Mouse (Mus musculus): Measurements from ENCODE around the gene 6820408C15Rik. TPM values are rescaled to one million over a fixed set of nuclear protein-coding genes. Genes with fewer than 3 reads are reported as not detected.

The 6820408C15Rik gene
- polyA plus RNA-seq (2012; rRNA removed), result not detected in 2 replicates

DNA sequence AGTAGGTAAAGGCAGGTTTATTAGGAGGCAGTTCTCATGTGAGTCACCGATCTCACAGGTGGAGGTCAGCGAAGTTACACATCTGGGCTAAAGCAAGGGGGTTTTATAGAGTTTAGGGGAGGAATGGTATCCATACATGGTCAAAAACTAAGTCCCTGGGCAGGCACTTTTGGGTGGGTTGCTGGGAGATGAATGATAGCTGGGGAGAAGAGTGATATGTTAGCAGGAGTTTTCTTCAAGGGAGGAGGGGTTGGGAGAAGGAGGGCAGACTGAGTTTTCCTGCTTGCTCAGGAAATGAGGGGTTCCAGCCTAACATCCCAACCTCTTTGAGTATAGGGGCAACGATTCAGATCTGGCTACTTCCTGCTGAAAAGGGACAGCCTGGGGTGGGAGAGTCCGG lies at the start of gene 6820408C15Rik:
Gene 6820408C15Rik (plus strand): TSS at position 301 of the 400 bp plus-strand sequence.
- peaks cover 16% of the 10 kb centered on the region for H3K27me3 ChIP-seq (ENCODE audit: control insufficient read depth, insufficient read depth, low read length)
- peak within 1 kb of the TSS; percentile 8; the same call in 1 of the 2 replicates for H3K27ac ChIP-seq (ENCODE audit: insufficient read depth, low read depth, low read length)
- WGBS, result 51% methylated on average over 4 of the region's 4 CpGs
- TF ChIP-seq CTCF (IDR thresholded peaks at IDR 0.05; ENCODE audit: extremely low read depth, insufficient read length, insufficient replicate concordance, low read depth, low read length) (no peak), POLR2A (IDR thresholded peaks at IDR 0.05; ENCODE audit: low read depth, low read length) (no peak)
- no peaks in the 10 kb centered on the region for H3K4me1 ChIP-seq (ENCODE audit: control insufficient read depth, insufficient read depth, insufficient read length, low read length)
- H3K4me3 ChIP-seq (ENCODE audit: low read depth, low read length), result peak within 1 kb of the TSS; percentile 73
- no peaks in the 10 kb centered on the region for H3K36me3 ChIP-seq (ENCODE audit: control insufficient read depth, insufficient read depth, low read length)

GRCm38 (mm10) chr2:152367917-152368316 lies 47.5 kb upstream of the 6820408C15Rik start:
- Histone ChIP-seq H3K4me1 (ENCODE audit: control insufficient read depth, insufficient read depth, insufficient read length, low read length) (peaks cover 3% of the 10 kb centered on the region; the same call in 1 of the 2 replicates), H3K27ac (ENCODE audit: insufficient read depth, low read depth, low read length) (no peak overlapping the region), H3K4me3 (ENCODE audit: low read depth, low read length) (no peak overlapping the region), H3K27me3 (ENCODE audit: control insufficient read depth, insufficient read depth, low read length) (no peaks in the 10 kb centered on the region), H3K36me3 (ENCODE audit: control insufficient read depth, insufficient read depth, low read length) (no peaks in the 10 kb centered on the region)
- WGBS, result 62% methylated on average over 5 of the region's 5 CpGs
- TF ChIP-seq POLR2A (IDR thresholded peaks at IDR 0.05; ENCODE audit: low read depth, low read length) (no peak), CTCF (IDR thresholded peaks at IDR 0.05; ENCODE audit: extremely low read depth, insufficient read length, insufficient replicate concordance, low read depth, low read length) (no peak)

GRCm38 (mm10) chr2:152368532-152369140 lies 46.8 kb upstream of the 6820408C15Rik start:
- H3K27me3 ChIP-seq (ENCODE audit: control insufficient read depth, insufficient read depth, low read length), result no peaks in the 10 kb centered on the region
- H3K4me1 ChIP-seq (ENCODE audit: control insufficient read depth, insufficient read depth, insufficient read length, low read length), result peaks cover 3% of the 10 kb centered on the region; the same call in 1 of the 2 replicates
- 31% methylated on average over 14 of the region's 14 CpGs for WGBS
- TF ChIP-seq POLR2A (IDR thresholded peaks at IDR 0.05; ENCODE audit: low read depth, low read length) (no peak), CTCF (IDR thresholded peaks at IDR 0.05; ENCODE audit: extremely low read depth, insufficient read length, insufficient replicate concordance, low read depth, low read length) (peak; percentile 96; the same call in 1 of the 2 replicates)
- H3K36me3 ChIP-seq (ENCODE audit: control insufficient read depth, insufficient read depth, low read length), result no peaks in the 10 kb centered on the region
- no peak overlapping the region for H3K4me3 ChIP-seq (ENCODE audit: low read depth, low read length)
- no peak overlapping the region for H3K27ac ChIP-seq (ENCODE audit: insufficient read depth, low read depth, low read length)

- 70% methylated on average over 7 of the region's 7 CpGs for WGBS
- Histone ChIP-seq H3K4me1 (ENCODE audit: control insufficient read depth, insufficient read depth, insufficient read length, low read length) (no peaks in the 10 kb centered on the region; the same call in 1 of the 2 replicates), H3K36me3 (ENCODE audit: control insufficient read depth, insufficient read depth, low read length) (no peaks in the 10 kb centered on the region), H3K27ac (ENCODE audit: insufficient read depth, low read depth, low read length) (no peak overlapping the region), H3K27me3 (ENCODE audit: control insufficient read depth, insufficient read depth, low read length) (peaks cover 14% of the 10 kb centered on the region), H3K4me3 (ENCODE audit: low read depth, low read length) (no peak overlapping the region)
- TF ChIP-seq POLR2A (IDR thresholded peaks at IDR 0.05; ENCODE audit: low read depth, low read length) (no peak), CTCF (IDR thresholded peaks at IDR 0.05; ENCODE audit: extremely low read depth, insufficient read length, insufficient replicate concordance, low read depth, low read length) (no peak)
Observed at GRCm38 (mm10) chr2:152372104-152372503, 43.3 kb upstream of the 6820408C15Rik start.

GRCm38 (mm10) chr2:152372661-152373060 lies 42.7 kb upstream of the 6820408C15Rik start:
- H3K4me1 ChIP-seq (ENCODE audit: control insufficient read depth, insufficient read depth, insufficient read length, low read length), result no peaks in the 10 kb centered on the region; the same call in 1 of the 2 replicates
- TF ChIP-seq CTCF (IDR thresholded peaks at IDR 0.05; ENCODE audit: extremely low read depth, insufficient read length, insufficient replicate concordance, low read depth, low read length) (no peak), POLR2A (IDR thresholded peaks at IDR 0.05; ENCODE audit: low read depth, low read length) (no peak)
- H3K27me3 ChIP-seq (ENCODE audit: control insufficient read depth, insufficient read depth, low read length), result peaks cover 14% of the 10 kb centered on the region
- H3K36me3 ChIP-seq (ENCODE audit: control insufficient read depth, insufficient read depth, low read length), result no peaks in the 10 kb centered on the region
- 38% methylated on average over 4 of the region's 4 CpGs for WGBS
- no peak overlapping the region for H3K4me3 ChIP-seq (ENCODE audit: low read depth, low read length)
- H3K27ac ChIP-seq (ENCODE audit: insufficient read depth, low read depth, low read length), result no peak overlapping the region

DNA sequence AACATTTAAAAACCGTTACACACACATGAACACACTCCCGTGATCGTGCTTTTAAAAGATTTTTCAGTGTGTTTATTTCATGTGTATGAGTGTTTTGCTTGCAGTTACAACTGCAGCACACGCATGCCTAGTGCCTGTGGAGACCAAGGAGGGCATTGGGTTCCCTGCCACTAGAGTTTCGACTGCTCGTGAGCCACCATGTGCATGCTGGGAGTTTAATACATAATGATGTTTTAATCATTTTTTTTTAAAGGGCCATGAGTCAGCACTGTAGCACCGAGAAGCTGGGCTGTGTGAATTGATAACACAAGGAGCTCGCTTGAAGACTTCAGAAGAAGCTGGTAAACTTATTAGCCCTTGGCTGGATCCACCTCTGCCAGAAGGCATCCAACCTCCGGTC lies 41.8 kb upstream of the 6820408C15Rik start:
- TF ChIP-seq POLR2A (IDR thresholded peaks at IDR 0.05; ENCODE audit: low read depth, low read length) (no peak), CTCF (IDR thresholded peaks at IDR 0.05; ENCODE audit: extremely low read depth, insufficient read length, insufficient replicate concordance, low read depth, low read length) (no peak)
- Histone ChIP-seq H3K36me3 (ENCODE audit: control insufficient read depth, insufficient read depth, low read length) (no peaks in the 10 kb centered on the region), H3K4me1 (ENCODE audit: control insufficient read depth, insufficient read depth, insufficient read length, low read length) (no peaks in the 10 kb centered on the region; the same call in 1 of the 2 replicates), H3K4me3 (ENCODE audit: low read depth, low read length) (no peak overlapping the region), H3K27ac (ENCODE audit: insufficient read depth, low read depth, low read length) (no peak overlapping the region), H3K27me3 (ENCODE audit: control insufficient read depth, insufficient read depth, low read length) (peaks cover 14% of the 10 kb centered on the region)
- 60% methylated on average over 9 of the region's 9 CpGs for WGBS

DNA sequence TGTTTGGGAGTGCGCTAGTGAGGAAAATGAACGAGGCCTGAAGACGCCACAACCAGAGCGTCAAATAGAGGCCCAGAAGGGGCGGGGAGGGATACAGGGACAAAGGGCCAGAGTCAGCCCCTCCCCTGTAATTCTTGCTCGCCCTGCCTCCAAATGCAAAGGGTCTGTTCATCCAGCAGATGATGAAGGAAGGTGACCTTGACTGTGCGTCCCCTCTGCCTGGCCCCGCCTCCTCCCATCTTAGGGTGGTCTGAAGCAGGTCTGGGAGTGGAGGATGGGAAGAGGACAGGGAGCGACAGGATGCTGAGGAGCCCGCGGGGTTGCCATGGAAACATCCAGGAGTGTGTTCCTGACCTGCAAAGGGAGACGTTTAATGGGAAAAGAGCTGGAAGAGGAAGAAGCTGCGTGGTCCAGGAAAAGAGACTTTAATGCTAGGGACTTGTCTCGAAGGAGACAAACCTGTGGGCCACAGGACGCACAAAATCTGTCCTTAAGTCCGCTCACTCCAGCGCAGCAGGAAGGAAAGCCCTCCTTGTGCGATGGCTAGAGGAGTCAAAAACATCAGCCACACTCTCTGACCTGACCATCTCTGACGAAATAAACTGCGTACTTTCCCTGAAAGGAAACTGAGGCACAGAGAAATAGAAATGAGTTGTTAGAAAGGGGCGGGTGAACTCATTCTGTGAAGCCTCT lies 39.6 kb upstream of the 6820408C15Rik start:
- WGBS, result 13% methylated on average over 21 of the region's 21 CpGs
- no peak overlapping the region for H3K27ac ChIP-seq (ENCODE audit: insufficient read depth, low read depth, low read length)

More for the DNA sequence above, 39.6 kb upstream of the 6820408C15Rik start:
- H3K36me3 ChIP-seq (ENCODE audit: control insufficient read depth, insufficient read depth, low read length), result no peaks in the 10 kb centered on the region
- no peak overlapping the region for H3K4me3 ChIP-seq (ENCODE audit: low read depth, low read length)
- TF ChIP-seq POLR2A (IDR thresholded peaks at IDR 0.05; ENCODE audit: low read depth, low read length), result no peak
- TF ChIP-seq CTCF (IDR thresholded peaks at IDR 0.05; ENCODE audit: extremely low read depth, insufficient read length, insufficient replicate concordance, low read depth, low read length), result no peak
- no peaks in the 10 kb centered on the region; the same call in 1 of the 2 replicates for H3K4me1 ChIP-seq (ENCODE audit: control insufficient read depth, insufficient read depth, insufficient read length, low read length)
- H3K27me3 ChIP-seq (ENCODE audit: control insufficient read depth, insufficient read depth, low read length), result peaks cover 14% of the 10 kb centered on the region
